Mouse (Mus musculus): ENCODE results near the gene Sec24a. TPM values are rescaled to one million over a fixed set of nuclear protein-coding genes. Genes with fewer than 3 reads are reported as not detected.
"Not testable (repeated sequence)": the region's sequence is repeated elsewhere in the genome, so short reads cannot be mapped to it uniquely, and the experiment has no call there.

The Sec24a gene
- polyA plus RNA-seq, 1 experiment from 2014 or later, result 9.9 TPM

- no peak overlapping the region for H3K4me3 ChIP-seq
- no peaks in the 10 kb centered on the region for H3K27me3 ChIP-seq (replicated peaks)
- H3K4me2 ChIP-seq, result no peak overlapping the region
- 90% methylated on average over 10 of the region's 10 CpGs for WGBS (ENCODE audit: insufficient replicate concordance)
- H3K36me3 ChIP-seq, result peaks cover 94% of the 10 kb centered on the region
- H3K9me3 ChIP-seq (replicated peaks), result no peaks in the 10 kb centered on the region
- ATAC-seq, result no peak
- H3K4me1 ChIP-seq, result no peaks in the 10 kb centered on the region
- no peak overlapping the region for H3K27ac ChIP-seq
- H3K9ac ChIP-seq, result no peak overlapping the region
Measured at GRCm38 (mm10) chr11:51706451-51706850, 57.0 kb downstream of the Sec24a start.

- Histone ChIP-seq H3K9ac (no peak overlapping the region), H3K4me1 (no peaks in the 10 kb centered on the region), H3K27ac (no peak overlapping the region), H3K36me3 (peaks cover 96% of the 10 kb centered on the region), H3K4me3 (no peak overlapping the region), H3K27me3 (replicated peaks) (no peaks in the 10 kb centered on the region), H3K4me2 (no peak overlapping the region), H3K9me3 (replicated peaks) (no peaks in the 10 kb centered on the region)
- no peak for ATAC-seq
- WGBS (ENCODE audit: insufficient replicate concordance), result 70% methylated on average over 10 of the region's 10 CpGs
Measured at GRCm38 (mm10) chr11:51703379-51703998, 59.9 kb downstream of the Sec24a start.

GRCm38 (mm10) chr11:51702831-51703230, 60.6 kb downstream of the Sec24a start:
- Histone ChIP-seq H3K27me3 (replicated peaks) (no peaks in the 10 kb centered on the region), H3K4me3 (no peak overlapping the region), H3K4me2 (no peak overlapping the region), H3K9ac (no peak overlapping the region), H3K9me3 (replicated peaks) (no peaks in the 10 kb centered on the region), H3K27ac (no peak overlapping the region), H3K36me3 (peaks cover 96% of the 10 kb centered on the region), H3K4me1 (no peaks in the 10 kb centered on the region)
- 80% methylated on average over 3 of the region's 3 CpGs for WGBS (ENCODE audit: insufficient replicate concordance)
- no peak for ATAC-seq

GRCm38 (mm10) chr11:51694984-51695383, 68.5 kb downstream of the Sec24a start:
- Histone ChIP-seq H3K4me3 (no peak overlapping the region), H3K27ac (no peak overlapping the region), H3K27me3 (replicated peaks) (no peaks in the 10 kb centered on the region), H3K9ac (no peak overlapping the region), H3K36me3 (peaks cover 59% of the 10 kb centered on the region), H3K9me3 (replicated peaks) (no peaks in the 10 kb centered on the region), H3K4me1 (peaks cover under 1% of the 10 kb centered on the region), H3K4me2 (no peak overlapping the region)
- WGBS (ENCODE audit: insufficient replicate concordance), result 86% methylated on average over 3 of the region's 3 CpGs
- ATAC-seq, result no peak

- not testable (repeated sequence) for H3K27me3 ChIP-seq (replicated peaks); H3K9ac ChIP-seq; H3K4me2 ChIP-seq; H3K4me3 ChIP-seq; H3K9me3 ChIP-seq (replicated peaks); ATAC-seq; H3K27ac ChIP-seq
- Histone ChIP-seq H3K4me1 (peaks cover 20% of the 10 kb centered on the region), H3K36me3 (peaks cover 19% of the 10 kb centered on the region; the same call in 1 of the 2 replicates)
- WGBS (ENCODE audit: insufficient replicate concordance), result 72% methylated on average over 3 of the region's 3 CpGs
Measured at GRCm38 (mm10) chr11:51690597-51690996, 72.8 kb downstream of the Sec24a start.

- no peak for ATAC-seq
- H3K4me2 ChIP-seq, result peak overlapping the region; percentile 87
- no peaks in the 10 kb centered on the region for H3K27me3 ChIP-seq (replicated peaks)
- peaks cover 20% of the 10 kb centered on the region for H3K4me1 ChIP-seq
- H3K36me3 ChIP-seq, result peaks cover 20% of the 10 kb centered on the region
- peak overlapping the region; percentile 73; the same call in 1 of the 2 replicates for H3K9ac ChIP-seq
- no peaks in the 10 kb centered on the region for H3K9me3 ChIP-seq (replicated peaks)
- peak overlapping the region; percentile 82 for H3K4me3 ChIP-seq
- peak overlapping the region; percentile 90; the same call in 1 of the 2 replicates for H3K27ac ChIP-seq
- WGBS (ENCODE audit: insufficient replicate concordance), result 22% methylated on average over 6 of the region's 6 CpGs
Measured at GRCm38 (mm10) chr11:51689343-51689742, 74.1 kb downstream of the Sec24a start.

GRCm38 (mm10) chr11:51688330-51689328, 74.8 kb downstream of the Sec24a start, which contains the start of gene 0610009B22Rik:
Gene 0610009B22Rik, minus strand, starts transcription at chr11:51688874.
- peak within 1 kb of the TSS; percentile 87 for H3K4me2 ChIP-seq
- H3K9me3 ChIP-seq (replicated peaks), result no peaks in the 10 kb centered on the region
- peak within 1 kb of the TSS; percentile 90 for H3K27ac ChIP-seq
- H3K4me1 ChIP-seq, result peaks cover 20% of the 10 kb centered on the region
- H3K4me3 ChIP-seq, result peak within 1 kb of the TSS; percentile 82
- peak; percentile 99 for ATAC-seq
- H3K9ac ChIP-seq, result peak within 1 kb of the TSS; percentile 88
- H3K27me3 ChIP-seq (replicated peaks), result no peaks in the 10 kb centered on the region
- peaks cover 20% of the 10 kb centered on the region for H3K36me3 ChIP-seq
- WGBS (ENCODE audit: insufficient replicate concordance), result under 1% methylated on average over 60 of the region's 60 CpGs

- Histone ChIP-seq H3K27me3 (replicated peaks) (no peaks in the 10 kb centered on the region), H3K27ac (no peak overlapping the region), H3K9me3 (replicated peaks) (no peaks in the 10 kb centered on the region), H3K4me2 (peak overlapping the region; percentile 59), H3K4me1 (peaks cover 10% of the 10 kb centered on the region; the same call in 1 of the 2 replicates), H3K9ac (peak overlapping the region; percentile 6; the same call in 1 of the 2 replicates), H3K4me3 (no peak overlapping the region), H3K36me3 (peaks cover 9% of the 10 kb centered on the region)
- peak; percentile 24; the same call in 1 of the 2 replicates for ATAC-seq
- 29% methylated on average over 8 of the region's 8 CpGs for WGBS (ENCODE audit: insufficient replicate concordance)
Measured at GRCm38 (mm10) chr11:51681976-51682374, 81.5 kb downstream of the Sec24a start.

GRCm38 (mm10) chr11:51681324-51681975, 82.0 kb downstream of the Sec24a start:
- H3K4me1 ChIP-seq, result peaks cover 10% of the 10 kb centered on the region; the same call in 1 of the 2 replicates
- peak overlapping the region; percentile 59 for H3K4me2 ChIP-seq
- no peak overlapping the region for H3K27ac ChIP-seq
- 28% methylated on average over 13 of the region's 13 CpGs for WGBS (ENCODE audit: insufficient replicate concordance)
- H3K27me3 ChIP-seq (replicated peaks), result no peaks in the 10 kb centered on the region
- ATAC-seq, result no peak
- peak overlapping the region; percentile 6; the same call in 1 of the 2 replicates for H3K9ac ChIP-seq
- no peaks in the 10 kb centered on the region for H3K9me3 ChIP-seq (replicated peaks)
- H3K36me3 ChIP-seq, result peaks cover 9% of the 10 kb centered on the region
- H3K4me3 ChIP-seq, result peak overlapping the region; percentile 37

- no peak overlapping the region for H3K27ac ChIP-seq
- H3K4me1 ChIP-seq, result peaks cover 10% of the 10 kb centered on the region; the same call in 1 of the 2 replicates
- no peak for ATAC-seq
- 66% methylated on average over 3 of the region's 3 CpGs for WGBS (ENCODE audit: insufficient replicate concordance)
- no peaks in the 10 kb centered on the region for H3K9me3 ChIP-seq (replicated peaks)
- H3K36me3 ChIP-seq, result no peaks in the 10 kb centered on the region
- no peak overlapping the region for H3K9ac ChIP-seq
- H3K4me2 ChIP-seq, result no peak overlapping the region
- no peak overlapping the region for H3K4me3 ChIP-seq
- no peaks in the 10 kb centered on the region for H3K27me3 ChIP-seq (replicated peaks)
Measured at GRCm38 (mm10) chr11:51679466-51679865, 84.0 kb downstream of the Sec24a start.

GRCm38 (mm10) chr11:51677737-51678418, 85.6 kb downstream of the Sec24a start:
- H3K4me3 ChIP-seq, result no peak overlapping the region
- H3K4me2 ChIP-seq, result no peak overlapping the region
- H3K36me3 ChIP-seq, result no peaks in the 10 kb centered on the region
- H3K27ac ChIP-seq, result no peak overlapping the region
- no peaks in the 10 kb centered on the region for H3K27me3 ChIP-seq (replicated peaks)
- H3K4me1 ChIP-seq, result peaks cover 10% of the 10 kb centered on the region; the same call in 1 of the 2 replicates
- 57% methylated on average over 6 of the region's 6 CpGs for WGBS (ENCODE audit: insufficient replicate concordance)
- ATAC-seq, result no peak
- H3K9me3 ChIP-seq (replicated peaks), result no peaks in the 10 kb centered on the region
- H3K9ac ChIP-seq, result no peak overlapping the region

Measured in liver, embryonic 12.5 days (tissue).